Mouse (Mus musculus) right cerebral cortex, postnatal 10 days (tissue): ENCODE data around the gene Spag7.

ENCODE experiments used
- DNase-seq, 2 experiments: peaks; one replicate each; pipeline ENCODE4 v3.0.0; 2021; ENCODE audit warnings: low spot score in 2 of 2

Spag7 gene

DNA sequence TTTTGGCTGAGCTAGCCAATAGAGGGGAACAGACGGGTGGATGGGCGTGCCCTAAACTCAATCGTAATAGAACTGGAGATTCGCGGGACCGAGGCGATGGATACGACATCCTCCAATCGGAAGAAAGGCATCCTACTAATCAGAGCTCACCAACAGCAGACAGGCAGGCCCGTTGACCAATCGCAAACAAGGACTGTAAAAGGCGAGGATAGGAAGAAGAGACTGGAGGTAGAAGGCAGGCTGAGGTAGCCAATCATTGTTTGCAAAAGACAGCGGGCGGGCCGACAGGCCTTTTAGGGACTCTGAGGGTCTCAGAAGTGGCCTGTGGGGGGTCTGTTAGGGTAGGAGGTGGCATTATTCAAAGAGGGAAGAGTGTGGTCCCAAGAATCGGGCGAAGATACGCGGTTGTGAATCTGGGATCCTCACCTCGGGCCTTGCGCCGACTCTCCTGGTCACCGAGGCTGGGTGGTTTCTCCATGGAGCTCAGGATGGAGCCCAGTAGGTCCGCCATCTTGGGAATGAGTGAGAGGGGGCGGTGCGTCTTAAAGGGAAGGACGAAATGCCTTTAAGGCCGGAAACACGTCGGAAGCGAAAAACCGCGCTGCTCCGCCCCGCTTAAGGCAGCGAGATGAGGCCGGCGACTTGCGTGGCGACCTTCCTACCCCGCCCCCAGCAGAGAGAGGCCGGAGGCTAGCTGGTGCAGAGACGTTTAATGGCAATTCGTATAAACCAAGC is at the start of gene Spag7:
TSS of gene Spag7 (minus strand) at position 646 of the 735 bp plus-strand sequence.
- DNase-seq = peak; percentile 99 to 100

DNA sequence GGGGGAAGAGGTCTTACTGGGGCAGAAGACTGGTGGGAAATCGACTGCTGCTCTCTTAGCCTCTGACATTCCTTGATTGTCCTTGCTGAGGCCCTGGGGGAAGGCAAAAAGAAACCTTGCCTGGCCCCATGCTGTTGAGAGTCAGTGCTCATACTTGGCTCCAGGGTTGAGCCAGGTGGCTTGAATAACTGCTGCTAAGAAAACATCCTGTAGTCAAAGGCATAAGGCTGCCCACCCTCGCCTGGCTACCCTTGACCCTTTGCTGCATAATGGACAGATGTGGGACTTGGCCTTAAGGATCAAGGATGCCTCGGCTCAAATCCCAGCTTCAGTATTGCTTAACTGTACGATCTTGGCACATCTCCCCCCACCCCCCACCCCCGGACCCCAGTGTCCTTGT is 49.3 kb upstream of the Spag7 start:
- no peak for DNase-seq

DNA sequence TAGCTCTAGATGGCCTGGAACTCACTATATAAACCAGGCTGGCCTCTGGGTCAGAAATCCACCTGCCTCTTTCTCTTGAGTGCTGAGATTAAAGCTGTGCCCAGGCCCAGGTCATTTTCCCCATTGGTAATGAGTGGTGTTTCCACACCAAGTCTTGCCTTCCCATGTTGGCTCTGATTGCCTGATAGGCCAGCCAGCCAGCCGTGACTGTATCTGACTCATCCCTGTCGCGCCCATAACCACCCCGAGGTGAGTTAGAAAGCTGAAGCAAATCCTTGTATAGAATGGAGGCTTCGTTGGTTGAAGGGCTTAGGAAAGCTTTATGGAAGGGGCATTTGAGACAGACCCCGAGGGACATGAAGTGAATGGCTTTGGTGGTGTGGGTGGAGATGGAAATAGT is 46.6 kb upstream of the Spag7 start:
- DNase-seq = no peak

DNA sequence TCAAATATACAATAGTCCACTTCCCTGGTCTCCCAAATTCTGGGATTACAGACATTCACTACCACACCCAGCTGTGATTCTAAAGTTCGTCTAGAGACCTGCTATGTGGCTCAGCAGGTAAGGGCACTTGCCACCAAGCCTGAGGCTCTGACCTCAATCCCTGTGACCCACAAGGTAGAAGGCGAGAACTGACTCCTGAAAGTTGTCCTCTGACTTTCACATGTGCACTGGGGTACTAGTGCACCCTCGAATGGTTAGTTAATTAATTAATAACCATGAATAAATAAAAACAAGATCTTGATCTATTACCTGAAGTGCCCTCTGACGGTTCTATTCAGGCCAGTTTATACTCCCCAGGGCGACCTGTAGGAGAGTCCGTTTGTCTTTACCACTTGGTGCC is 44.0 kb upstream of the Spag7 start:
- no peak for DNase-seq

DNA sequence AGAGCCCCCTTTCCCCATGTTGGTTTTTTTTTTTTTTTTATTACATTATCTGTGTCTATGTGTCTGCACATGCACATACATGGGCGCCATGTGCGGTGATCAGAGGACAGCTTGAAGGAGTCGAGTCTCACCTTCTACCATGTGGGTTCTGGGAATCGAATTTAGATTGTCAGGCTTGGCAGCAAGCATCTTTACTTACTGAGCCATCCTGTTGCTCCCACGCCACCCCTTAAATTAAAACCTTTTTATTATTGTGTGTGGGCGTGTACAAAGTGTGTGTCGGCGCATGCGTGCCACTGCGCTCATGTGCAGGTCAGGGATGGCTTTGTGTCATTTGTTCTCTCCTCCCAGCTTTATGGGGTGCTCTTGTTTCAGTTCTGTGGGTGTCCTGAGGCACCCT is 41.8 kb upstream of the Spag7 start:
- DNase-seq = no peak

DNA sequence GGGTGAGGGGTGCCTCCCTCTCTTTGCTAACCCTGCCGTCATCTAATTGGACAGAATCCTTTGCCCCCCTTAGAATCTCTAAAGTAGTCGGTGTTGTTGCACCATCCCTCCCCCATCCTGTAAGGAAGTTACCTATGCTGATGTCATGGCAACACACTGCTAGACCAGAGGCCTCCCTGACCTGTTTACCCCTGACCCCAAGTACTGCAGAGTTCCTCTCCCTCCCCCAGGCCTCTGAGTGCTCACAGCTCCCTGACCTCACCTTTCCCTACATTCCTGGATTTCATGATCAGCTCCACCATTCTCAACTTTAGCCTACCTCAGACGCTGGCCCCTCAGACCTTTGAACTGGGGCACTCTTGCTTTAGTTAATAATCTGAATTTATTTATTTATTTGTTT is 36.9 kb upstream of the Spag7 start:
- no peak for DNase-seq

DNA sequence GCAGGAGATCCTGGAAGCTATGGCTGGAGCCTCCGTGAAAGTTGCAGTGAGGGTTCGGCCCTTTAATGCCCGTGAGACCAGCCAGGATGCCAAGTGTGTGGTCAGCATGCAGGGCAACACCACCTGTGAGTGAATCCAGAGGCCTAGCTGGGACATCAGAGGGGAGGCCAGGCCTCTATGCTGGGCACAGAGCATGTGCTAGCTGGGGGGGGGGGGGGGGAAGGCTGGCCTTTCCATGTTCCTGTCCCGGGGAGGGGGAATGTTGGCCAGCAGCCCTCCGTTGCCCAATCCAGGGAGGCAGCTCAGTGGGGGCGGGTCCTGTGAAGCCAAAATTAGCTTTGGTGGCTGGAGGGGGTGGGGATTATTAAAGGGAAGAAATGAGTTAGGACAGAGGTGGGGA is 33.6 kb upstream of the Spag7 start:
- no peak for DNase-seq

DNA sequence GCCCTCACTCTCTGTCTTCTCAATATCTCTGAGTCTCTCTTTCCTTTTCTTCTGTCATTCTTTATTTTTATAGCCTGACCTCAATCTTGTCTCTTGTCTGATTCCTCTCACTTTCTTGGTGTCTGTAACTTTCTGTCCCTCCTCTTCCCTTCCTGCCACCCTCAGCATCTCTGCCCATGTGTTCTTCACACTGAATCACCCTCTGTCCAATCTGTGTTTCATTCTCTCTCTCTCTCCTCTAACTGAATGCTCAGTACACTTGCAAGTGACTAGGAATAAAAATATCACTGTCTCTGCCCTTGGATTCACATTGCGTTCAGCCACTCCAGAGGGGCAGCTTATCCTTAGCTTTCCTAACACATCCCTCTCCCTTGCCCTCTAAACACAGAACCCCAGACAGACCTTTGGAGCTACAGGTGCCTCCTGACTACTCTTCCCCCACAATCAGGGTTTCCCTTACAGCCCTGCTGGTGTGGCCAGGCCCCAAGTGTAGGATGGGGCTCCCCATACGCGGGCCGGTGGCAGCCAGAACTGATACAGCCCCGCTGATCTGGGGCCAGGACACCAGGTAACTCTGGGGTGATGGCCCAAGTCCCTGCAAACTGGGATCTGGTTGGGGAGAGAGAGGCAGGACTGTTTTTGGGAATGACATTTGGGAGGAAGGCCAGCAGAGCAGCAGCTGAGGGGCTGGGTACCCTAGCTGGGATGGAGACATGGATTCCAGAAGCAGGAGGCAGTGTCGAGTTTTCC is 32.9 kb upstream of the Spag7 start:
- DNase-seq = no peak

DNA sequence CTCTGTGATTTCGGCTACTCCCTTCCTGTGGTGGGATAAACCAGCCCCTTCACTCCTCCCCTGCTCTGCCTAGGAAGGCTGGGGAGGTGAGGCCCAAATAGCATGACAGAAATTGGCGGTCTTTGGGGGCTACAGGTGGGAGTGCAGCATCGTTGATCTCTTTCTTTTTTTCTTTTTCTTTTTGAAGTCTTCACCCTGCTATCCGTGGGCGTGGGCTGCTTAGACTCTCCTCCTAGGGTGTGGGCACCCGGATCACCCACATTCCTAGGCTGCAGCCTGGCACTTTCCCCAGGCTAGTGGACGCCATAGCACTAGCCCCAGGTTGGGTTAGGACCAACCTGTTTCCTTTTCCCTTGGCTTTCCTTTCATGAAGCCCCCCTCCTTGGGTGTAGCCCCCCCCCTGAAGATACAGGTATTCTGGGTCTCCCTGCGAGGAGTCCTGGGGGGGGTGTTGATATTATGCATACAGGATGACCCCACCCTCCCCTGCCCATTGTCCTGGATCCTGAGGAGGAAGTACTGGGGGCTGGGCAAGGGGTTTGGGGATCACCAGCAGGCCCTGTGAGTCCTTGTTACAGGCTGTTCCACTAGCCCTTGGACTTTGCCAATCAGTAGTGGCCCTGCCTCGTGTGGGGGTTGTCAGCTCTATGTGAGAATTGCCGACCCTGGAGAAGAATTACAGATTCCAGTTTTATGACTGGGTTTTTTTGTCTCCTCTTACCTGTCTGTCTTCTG is 32.2 kb upstream of the Spag7 start:
- DNase-seq = no peak

DNA sequence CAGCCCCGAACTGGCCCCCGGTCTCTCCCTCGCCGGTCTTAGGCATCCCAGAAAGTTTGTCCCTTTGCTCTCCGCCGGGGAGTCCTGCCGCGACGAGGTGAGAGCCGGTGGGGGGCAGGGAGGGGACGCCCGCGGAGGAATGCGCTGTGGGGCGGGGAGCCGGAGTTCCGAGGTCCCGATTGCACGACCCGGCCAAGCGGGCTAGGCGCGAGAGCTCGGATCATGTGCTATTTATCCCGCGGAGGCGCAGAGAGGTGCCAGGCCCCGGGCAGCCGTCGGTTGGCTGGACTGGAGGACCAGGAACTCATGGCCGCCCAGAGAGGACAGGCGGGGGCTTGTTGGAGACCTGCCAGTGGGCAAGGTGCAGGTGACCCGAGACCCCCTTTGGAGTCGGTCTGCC is 31.4 kb upstream of the Spag7 start:
- peak; percentile 69 to 70 for DNase-seq

DNA sequence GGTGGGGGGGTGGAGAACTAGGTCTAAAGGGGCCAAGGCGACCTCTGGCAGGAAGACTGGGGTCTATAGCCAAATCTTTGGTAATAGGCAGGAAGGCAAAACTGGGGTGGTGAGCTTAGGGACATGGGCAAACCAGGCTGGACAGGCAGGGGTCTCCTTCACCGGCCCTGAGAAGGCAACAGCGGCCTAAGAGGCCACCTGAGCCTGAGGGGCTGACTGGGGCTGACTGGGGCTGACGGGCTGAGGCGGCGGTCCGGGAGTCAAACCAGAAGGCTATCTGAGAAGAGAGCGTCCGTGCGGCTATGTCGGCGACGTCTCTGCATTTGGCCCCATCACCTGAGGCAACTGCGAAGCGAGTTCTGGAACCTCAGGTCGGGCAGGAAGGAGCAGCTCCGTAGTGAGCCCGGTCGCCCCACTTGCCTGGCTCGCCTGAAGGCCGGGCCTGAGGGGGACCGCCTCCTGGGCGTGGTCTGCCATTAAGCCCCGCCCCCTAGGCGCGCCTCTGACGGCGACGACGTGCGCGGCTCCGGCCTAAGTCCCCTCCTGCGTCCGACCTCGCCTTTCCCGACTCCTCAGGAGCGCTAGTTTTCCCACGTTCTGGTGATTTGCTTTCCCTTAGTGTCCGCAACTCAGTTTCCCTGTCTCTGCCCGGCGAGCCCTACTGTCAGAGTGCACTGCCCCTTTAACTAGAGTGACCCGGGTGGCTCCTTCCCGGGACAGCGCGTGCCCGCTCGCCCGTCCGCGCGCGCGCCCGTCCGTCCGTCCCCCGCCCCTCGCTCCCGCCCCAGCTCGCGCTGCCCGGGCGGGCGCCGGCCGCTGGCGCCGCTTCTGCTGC is 30.7 kb upstream of the Spag7 start, which contains the start of the genes Inca1 and Kif1c:
TSS of gene Inca1 (minus strand) at position 434 of the 835 bp plus-strand sequence.
TSS of gene Kif1c (plus strand) at position 827 of the 835 bp plus-strand sequence.
- DNase-seq = peak; percentile 95 to 96

DNA sequence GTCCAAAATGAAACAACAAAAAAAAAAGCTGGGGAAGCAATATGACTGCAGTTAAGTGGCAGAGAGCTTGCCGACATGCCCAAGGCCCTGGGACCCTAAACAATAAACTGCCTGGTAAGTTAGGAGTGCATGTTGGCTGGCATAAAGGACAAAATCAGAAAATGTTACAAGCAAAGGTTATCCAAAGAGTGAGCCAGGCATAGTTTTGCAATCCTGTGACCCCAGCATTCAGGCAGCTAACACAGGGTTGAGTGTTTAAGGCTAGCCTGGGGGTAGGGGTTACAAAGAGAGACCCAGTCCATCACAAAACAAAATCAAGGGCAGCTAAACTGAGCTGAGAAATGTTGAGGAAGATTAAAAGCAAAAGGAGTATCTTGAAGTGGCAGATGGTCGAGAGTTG is 29.8 kb upstream of the Spag7 start:
- no peak for DNase-seq

DNA sequence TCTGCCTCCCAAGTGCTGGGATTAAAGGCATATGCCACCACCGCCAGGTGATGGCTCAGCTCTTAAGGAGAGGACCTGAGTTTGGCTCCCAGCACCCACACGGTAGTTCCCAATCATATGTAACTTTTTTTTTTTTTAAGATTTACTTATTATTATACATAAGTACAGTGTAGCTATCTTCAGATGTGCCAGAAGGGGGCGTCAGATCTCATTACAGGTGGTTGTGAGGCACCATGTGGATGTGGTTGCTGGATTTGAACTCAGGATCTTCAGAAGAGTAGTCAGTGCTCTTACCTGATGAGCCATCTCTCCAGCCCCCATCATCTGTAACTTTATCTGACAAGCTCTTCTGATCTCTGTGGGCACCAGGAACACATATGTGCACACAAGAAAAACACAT is 28.2 kb upstream of the Spag7 start:
- DNase-seq = no peak

DNA sequence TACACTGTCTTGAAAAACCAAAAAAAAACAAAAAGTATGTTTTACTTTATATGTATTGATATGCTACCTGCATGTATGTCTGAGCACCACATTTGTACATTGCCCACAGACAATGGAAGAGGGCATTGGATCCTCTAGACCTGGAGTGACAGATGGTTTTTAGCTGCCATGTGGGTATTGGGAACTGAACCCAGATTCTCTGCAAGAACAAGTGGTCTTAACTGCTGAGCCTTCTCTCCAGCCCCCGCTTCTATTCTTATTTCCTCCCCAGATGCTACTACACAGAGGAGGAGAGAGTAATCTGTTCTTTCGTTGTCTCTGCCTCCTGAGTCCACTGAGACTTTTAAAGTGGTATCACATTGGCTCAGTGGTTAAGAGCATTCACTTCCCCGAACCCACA is 24.3 kb upstream of the Spag7 start:
- DNase-seq = no peak

DNA sequence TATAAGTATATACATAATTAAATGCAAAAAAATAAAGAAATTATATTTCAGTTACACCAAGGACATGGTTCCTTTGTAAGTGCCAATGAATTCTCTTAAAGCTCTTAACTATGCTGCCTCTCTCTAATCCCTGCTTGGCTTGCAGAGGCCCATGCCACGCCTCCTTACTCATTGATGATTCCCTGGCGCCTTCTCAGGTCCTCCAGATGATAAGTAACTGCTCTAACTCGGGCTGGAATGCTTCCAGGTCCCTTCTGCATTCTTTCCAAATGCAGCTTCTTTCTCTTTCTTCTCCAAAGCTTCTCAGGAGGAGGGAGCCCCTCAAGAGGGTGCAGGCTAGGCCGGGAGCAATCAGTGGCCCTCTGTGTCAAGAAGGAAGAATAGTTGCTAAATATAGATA is 20.4 kb upstream of the Spag7 start:
- DNase-seq = no peak

DNA sequence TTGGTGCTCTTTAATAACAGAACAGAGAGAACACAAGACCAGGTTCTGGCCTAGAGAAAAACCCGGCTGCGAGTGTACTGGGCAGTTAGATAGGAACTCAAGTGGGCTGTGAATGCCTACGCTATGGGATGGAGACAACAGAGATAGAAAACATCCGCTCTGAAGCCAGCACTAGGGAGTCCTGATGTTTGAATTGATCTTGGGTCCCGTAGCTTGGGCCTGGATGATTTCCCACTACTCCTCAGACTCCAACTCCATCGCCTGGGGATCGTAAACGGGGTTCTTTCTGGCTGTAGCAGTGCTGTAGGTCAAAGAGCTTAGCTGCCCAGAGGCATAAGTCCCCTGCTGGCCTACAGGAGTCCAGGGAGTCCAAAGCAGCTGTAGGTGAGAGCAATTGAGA is 19.2 kb upstream of the Spag7 start:
- DNase-seq = no peak

DNA sequence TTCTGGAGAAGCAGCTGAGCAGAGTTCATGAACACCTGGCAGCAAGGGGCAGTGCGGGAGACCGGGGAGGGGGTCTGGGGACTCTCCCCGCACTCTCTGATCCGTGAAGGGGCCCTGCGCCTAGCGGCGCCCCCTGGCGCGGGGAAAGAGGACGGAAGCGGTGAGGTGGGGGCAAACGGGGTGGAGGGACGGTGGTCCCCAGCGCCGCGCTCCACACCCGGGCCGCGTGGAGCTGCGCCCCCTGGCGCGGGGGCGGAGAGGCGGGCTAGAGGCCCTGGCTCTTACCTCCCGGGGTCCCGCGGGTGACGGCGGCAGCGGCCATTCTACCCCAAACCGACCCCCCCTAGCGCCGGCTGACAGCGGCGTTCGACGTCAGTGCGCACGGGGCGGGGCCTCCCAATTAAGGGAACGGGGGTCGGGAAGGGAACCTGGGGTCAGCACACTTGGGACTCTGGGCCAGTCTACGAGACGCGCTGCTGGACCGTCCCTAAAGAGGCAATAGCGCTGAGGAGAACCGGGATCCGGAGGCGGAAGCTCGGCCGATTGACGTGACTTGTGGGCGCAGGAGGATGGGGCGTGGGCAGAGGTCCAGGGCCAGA is 18.5 kb upstream of the Spag7 start, which contains the start of gene Camta2:
TSS of gene Camta2 (minus strand) at position 505 of the 599 bp plus-strand sequence.
- DNase-seq = peak; percentile 89 to 92

DNA sequence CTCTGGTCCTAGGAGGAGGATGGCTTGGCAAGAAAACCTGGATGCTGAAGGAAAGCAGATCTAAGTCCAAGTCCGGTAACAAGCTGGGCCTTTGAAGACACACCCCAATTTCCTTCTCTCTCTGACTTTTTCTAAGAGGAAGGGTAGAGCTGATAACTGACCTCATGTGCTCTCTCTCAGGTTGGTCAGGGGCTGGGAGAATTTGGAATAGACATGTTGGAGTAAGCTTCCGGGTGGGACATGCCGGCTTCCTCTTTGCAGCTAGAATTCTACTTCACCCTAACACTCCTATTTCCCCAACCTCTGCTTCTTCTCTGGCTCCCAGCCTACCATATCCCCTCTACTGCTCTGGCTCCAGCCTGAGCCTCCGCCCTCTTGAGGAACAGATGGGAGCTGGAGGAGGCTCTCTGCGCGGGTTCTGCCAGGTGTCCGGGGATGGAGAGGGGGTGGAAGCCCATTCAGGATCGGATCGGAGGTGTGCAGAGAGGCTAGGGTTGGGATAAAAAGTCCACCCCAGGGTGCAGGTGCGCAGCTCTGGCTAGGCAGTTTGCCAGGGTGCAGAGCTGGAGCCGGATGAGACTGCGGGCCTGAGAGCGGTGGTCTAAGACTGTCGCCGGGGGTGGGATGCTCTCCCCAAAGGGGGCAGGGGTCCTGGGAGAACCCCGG is 17.8 kb upstream of the Spag7 start:
- DNase-seq = peak; percentile 62 to 72

DNA sequence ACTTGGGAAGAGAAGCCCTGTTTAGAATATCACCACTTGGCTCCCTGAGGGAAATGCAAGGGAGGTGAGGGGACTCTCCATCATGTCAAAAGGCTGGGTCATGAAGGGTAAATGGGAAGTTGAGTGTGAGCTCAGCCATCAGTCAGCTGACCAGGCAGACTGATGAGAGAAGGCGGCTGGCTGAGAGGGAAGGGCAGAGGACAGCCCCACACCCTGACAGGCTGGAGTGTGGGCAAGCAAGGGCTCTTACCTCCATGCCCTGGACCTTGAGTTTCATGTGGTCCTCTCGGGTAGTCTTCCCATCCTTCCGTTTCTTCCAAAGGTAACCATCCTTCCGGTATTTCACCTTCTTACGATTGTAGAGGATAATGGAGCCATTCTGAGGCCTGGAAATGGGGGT is 14.4 kb upstream of the Spag7 start:
- DNase-seq = no peak

DNA sequence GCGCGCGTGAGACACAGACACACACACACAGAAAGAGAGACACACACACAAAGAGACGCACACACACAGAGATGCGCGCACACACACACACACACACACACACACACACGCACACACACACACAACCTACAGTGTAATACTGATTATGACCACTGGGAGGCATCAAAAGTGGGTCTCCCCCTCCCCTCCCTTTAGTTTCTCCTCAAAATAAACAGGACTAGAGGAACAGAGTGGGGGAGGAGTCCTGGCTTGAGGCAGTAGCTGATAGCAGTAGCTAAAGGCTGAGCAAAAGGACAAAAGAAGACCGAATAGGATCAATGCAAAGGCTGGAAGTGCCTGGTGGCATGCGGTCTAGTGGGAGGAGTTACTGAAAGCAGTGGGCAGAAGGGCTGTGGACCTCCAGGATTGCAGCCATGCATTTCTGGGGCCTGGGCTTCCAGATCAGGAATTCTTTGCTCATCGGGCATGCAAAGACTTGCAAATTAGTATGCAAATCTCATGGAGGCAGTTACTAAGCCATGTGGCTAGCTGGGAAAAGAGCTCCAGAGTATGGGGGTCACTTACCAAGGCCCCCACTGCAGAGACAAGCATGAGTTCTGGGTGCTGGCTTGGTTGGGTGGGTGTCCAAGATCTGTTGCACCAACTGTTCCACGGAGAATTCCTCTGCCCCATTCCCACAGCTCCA is 12.8 kb upstream of the Spag7 start:
- DNase-seq = peak; percentile 65 to 80
